Mouse (Mus musculus) heart, postnatal 36 days (tissue): ENCODE results near the gene Hspa8. TPM values are rescaled to one million over a fixed set of nuclear protein-coding genes. Genes with fewer than 3 reads are reported as not detected.

Source experiments
- DNase-seq, 2 experiments: peaks; one replicate each; pipeline ENCODE4 v3.0.0; 2021 to 2022
- intact Hi-C: fragments of 180-260 bp; cut with DNase I; formaldehyde crosslinking; loops from one replicate; pipeline ENCODE4 v1.15.1; 2025
- total RNA-seq, 2 experiments: library from RNA; stranded (reverse); gene quantifications; 2 replicates each; pipeline ENCODE4 v1.2.3; 2021

The Hspa8 gene
- total RNA-seq, 2 experiments from 2014 or later, result 1,282 to 1,390 TPM

GRCm38 (mm10) chr9:40807289-40807920 is 6.6 kb downstream of the Hspa8 start:
- intact Hi-C loops, result loop anchor here (5.0 kb wide), 1 partner anchor 170 kb away; no protein-coding TSS in a partner anchor
- DNase-seq, result no peak

DNA sequence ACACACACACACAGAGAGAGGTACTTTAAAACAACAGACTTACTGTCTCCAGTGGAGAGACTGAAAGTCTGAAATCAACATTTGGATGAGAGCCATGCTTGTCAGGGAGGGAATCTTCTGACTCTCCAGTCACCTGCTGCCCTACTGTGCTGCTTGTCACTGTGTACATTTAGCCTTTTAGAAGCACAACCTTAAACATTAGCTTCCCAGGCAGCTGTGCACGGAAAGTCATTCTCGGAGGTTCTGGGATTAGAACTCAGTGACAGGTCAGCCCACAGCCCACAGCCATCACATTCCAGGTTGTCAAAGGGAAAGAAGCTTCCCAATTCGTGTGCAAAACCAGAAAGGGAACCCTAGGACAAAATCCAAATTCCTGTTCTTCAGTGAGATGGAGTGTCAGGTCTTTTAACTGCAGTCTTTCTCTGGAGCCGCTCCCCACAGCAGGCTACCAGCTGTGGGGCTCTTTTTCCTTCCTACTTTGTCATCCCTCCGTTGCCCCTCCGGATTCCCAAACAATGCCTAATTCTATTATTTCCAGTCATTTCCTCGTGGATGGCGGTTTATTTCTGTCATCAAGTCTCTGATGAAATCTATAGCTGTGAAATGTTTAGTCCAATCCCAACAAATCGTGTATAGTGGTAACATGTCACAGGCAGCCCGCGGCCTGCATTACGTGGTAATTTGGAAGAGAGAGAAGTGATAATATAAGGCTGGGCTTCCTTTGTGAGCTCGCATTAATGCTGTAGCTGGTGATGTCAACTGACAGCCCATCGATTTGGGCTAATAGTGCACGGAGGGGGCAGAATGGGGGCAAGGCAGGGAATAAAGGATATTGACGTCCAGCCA is 7.5 kb downstream of the Hspa8 start:
- no peak for DNase-seq
- intact Hi-C loops, result loop anchor here (5.0 kb wide), 1 partner anchor 171 kb away; no protein-coding TSS in a partner anchor

DNA sequence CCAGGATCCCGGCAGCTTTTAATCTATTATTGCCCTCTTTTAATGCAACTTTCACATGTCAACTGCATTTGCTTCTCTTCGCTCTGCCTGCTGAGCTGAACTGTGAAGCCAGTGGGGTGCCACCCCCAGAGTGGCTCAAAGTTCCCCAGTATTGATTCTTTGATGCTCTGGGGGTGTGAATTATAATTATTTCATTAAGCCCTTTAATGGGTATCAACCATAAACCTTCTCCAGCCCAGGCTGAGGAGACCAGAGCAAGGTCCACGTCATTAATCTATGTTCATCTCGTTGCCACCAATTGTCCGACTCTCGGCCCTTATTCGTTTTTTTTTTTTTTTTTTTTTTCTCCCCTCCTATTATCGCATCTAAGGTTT is 8.1 kb downstream of the Hspa8 start:
- intact Hi-C loops, result loop anchor here (5.0 kb wide), 1 partner anchor 172 kb away; no protein-coding TSS in a partner anchor
- DNase-seq, result no peak

DNA sequence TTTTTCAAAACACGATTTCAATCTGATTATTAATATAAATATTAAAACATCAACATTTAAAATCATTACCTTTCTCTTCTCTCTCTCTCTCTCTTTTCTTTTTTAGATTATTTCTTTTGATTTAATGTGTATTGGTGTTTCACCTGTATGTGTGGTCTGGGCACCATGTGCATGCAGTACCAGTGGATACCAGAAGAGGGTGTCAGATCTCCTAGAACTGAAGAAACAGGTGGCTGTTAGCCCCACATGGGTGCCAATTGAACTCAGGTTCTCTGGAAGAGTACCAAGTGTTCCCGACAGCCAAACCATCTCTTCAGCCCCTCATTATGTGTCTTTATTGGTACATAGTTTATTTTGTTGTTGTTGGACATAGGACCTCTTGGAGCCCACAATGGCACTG is 11.1 kb downstream of the Hspa8 start:
- intact Hi-C loops, result no loop called here
- no peak for DNase-seq

GRCm38 (mm10) chr9:40814060-40814459 is 13.3 kb downstream of the Hspa8 start:
- DNase-seq, result no peak
- intact Hi-C loops, result no loop called here

DNA sequence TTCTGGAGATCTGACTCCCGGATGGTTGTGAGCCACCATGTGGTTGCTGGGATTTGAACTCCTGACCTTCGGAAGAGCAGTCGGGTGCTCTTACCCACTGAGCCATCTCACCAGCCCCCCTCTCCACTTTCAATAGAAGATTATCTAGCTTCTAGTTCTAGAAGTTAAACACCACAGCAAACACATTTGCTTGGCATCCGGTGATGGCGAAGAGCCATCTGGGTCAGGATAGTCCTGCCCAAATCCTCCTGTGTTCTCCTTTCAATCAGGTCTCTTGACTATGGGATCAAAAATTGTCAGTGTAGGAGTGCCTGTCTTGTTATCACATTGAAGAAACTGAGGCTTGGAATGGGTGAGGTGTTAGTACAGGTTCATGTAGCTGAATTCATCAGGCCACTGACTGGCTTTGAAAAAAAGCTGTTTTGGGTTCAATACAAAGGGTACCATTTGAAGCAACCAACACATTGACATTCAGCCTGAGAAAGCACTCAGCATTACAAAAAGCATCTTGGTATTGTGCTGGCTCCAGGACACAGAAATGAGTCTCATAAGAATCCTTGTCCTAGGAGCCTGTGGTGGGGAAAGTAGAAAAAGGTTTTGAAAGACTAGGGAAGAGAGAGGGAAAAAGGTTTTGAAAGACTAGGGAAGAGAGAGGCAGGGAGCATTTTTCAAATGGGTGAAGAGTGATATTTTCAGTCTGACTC is 16.7 kb downstream of the Hspa8 start:
- intact Hi-C loops, result no loop called here
- no peak for DNase-seq

- intact Hi-C loops, result no loop called here
- peak in 1 of 2 experiments; percentile 19 for DNase-seq
Measured at GRCm38 (mm10) chr9:40825601-40826000, 24.8 kb downstream of the Hspa8 start.

DNA sequence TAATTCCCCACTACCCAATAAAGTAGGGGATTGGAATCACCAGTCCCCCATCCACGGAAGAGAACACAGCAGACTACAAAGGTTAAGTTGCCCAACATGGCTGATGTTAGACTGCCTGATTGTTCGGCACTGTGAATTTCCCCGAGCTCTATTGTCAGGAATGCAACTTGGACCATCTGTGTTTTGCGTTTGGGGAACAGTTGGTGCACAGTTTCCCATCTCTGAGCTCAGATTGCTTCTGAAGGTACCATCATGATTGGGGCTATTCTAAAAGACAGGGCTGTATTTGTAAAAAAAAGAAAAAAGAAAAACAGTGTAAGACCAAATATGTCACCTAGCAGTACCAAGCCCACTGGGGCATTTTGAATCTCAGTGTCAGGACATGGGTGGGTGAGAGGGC is 26.6 kb downstream of the Hspa8 start:
- intact Hi-C loops, result no loop called here

DNA sequence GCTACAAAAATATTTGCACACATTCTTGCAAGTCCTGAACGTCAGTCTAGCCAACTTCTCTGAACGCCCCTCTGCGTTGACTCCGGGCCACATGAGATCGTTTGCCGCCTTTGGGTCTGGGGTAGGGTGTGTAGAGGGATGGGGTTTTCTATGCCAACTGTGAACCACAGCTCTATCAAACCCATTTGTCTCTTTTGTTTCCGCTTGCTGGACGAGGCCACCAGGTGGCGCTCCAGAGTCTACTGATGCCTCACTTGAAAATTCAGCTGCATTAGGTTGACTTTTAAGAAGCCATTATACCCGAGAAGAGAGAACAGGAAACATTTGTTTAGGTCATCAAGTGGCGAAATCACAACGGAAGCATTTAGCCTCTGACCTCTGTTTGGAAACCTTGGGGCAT is 33.8 kb downstream of the Hspa8 start:
- peak; percentile 70 to 86 for DNase-seq
- intact Hi-C loops, result loop anchor here (2.0 to 5.0 kb wide), 3 partner anchors 148 to 353 kb away; no protein-coding TSS in a partner anchor

More for the DNA sequence above, 26.6 kb downstream of the Hspa8 start:
- no peak for DNase-seq

DNA sequence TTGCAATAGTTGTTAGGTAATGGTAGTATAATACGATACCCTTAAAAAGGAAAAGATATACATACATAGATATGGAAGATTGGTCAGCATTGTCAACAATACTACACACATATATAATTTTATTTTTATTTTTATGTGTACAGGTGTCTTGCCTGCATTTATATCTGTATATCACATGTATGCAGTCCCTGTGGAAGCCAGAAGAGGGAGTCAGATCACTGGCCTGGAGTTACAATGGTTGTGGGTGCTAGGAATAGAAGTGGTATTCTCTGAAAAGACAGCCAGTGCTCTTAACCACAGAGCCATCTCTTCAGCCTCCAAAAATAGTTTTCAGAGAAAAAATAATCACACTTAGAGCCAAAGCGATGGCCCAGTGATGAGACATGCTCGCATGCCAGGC is 35.9 kb downstream of the Hspa8 start:
- DNase-seq, result no peak
- intact Hi-C loops, result no loop called here

DNA sequence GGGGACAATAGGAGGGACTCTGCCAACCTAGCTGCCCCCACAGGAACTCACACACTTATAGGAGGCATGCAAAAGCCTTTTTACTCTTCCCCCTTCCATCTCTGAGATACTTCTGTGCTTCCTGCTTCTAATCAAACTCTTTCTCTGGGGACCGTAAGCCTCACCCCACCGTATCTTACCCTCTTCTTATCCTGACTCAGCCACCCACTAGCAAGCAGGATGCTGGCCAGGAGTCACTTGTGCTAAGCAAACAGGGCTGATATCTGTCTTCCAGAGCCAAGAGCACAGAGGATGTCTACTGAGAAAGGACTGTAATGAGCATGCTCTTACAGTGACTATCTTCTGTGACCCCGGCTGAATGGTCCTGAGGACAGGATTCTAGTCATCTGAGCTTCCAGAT is 38.9 kb downstream of the Hspa8 start:
- intact Hi-C loops, result no loop called here
- DNase-seq, result no peak

DNA sequence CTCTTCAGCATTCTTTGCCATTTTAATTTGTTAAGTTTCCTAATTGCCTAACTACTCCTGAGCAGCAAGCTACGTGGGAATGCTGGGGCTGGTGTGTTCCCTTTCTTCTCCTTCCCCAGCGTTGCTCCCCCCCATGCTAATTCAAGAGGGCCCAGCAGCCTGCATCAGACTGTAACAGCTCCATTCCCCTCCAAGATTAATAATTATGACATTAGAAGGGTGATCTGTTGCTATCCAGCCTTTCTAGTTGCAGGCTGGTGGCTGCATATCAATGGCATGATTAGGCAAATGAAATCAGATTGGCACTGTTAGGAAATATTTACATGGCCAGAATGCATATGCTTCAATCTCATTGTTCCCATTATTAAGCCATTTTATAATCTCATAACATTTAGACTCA is 50.7 kb downstream of the Hspa8 start:
- intact Hi-C loops, result no loop called here
- DNase-seq, result no peak

DNA sequence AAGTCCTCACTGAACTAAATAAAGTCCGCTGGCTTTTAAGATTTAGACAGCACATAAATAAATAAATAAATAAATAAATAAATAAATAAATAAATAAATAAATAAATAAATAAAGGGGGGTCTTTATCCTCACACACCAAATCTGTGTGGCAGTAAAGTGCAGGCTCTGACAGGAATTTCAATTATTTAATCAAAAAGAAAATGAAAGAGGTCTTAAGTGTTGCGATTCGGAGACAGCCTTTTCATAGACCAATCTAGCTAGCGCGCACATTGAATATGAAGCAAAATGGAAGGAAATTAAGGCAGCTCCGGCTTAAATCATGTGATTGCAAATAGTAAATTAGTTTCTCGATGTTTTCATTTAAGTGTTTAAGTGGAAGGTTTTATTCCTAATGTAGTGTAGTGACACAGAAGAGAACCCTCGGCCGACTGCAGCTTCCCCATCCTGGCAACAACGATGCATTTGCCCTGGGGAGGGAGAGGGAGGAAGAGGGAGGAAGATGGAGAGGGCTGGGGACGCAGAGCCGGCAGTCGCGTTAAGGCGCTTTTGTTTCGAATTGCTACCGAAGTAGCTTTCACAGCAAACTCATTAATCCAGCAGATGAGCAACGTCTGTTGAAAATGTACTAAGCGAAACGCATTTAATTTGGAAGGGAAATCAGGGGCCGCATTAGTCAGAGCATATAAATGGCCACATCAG is 57.8 kb downstream of the Hspa8 start:
- intact Hi-C loops, result no loop called here
- DNase-seq, result peak in 1 of 2 experiments; percentile 12

GRCm38 (mm10) chr9:40859196-40859595 is 58.4 kb downstream of the Hspa8 start:
- intact Hi-C loops, result no loop called here
- DNase-seq, result no peak

Other genes starting within 250 kb of the Hspa8 start
- gene Gm21915, start 130.4 kb upstream of the Hspa8 start, total RNA-seq, result not detected
- gene Clmp, start 115.0 kb upstream of the Hspa8 start, total RNA-seq, result 1 to 10 TPM; 4.3 to 5.2 TPM
- not detected for gene Bsx, start 73.1 kb downstream of the Hspa8 start, total RNA-seq
- gene Jhy, start 163.1 kb downstream of the Hspa8 start, total RNA-seq, result not detected
- not detected for gene Crtam, start 203.6 kb downstream of the Hspa8 start, total RNA-seq